Mouse (Mus musculus) cerebellum, adult 8-10 months (tissue): ENCODE data around the gene Kif17.

Source experiments
- DNase-seq: peaks from one replicate; pipeline ENCODE4 v3.0.0; 2022

Kif17 gene

GRCm38 (mm10) chr4:138250088-138250960, at the start of gene Kif17, which contains the start of gene Sh2d5:
Gene Kif17, plus strand, starts transcription at chr4:138250435.
Gene Sh2d5, plus strand, starts transcription at chr4:138250403.
- DNase-seq: peak; percentile 94

GRCm38 (mm10) chr4:138200769-138201168, 49.5 kb upstream of the Kif17 start:
- no peak for DNase-seq

- no peak for DNase-seq
These were observed 48.5 kb upstream of the Kif17 start for GRCm38 (mm10) chr4:138201696-138202095.

GRCm38 (mm10) chr4:138210116-138210515, 40.1 kb upstream of the Kif17 start:
- DNase-seq: no peak

- DNase-seq: no peak
These were observed 36.4 kb upstream of the Kif17 start for GRCm38 (mm10) chr4:138213861-138214260.

GRCm38 (mm10) chr4:138215671-138216199, 34.5 kb upstream of the Kif17 start:
- no peak for DNase-seq

- peak; percentile 80 for DNase-seq
These were observed 33.9 kb upstream of the Kif17 start, which contains the start of gene Hp1bp3 for GRCm38 (mm10) chr4:138216200-138216890. Gene Hp1bp3, plus strand, starts transcription at chr4:138216296.

- peak; percentile 98 for DNase-seq
These were observed 33.3 kb upstream of the Kif17 start for GRCm38 (mm10) chr4:138216891-138217392.

- DNase-seq: no peak
These were observed 32.8 kb upstream of the Kif17 start for GRCm38 (mm10) chr4:138217441-138217840.

- DNase-seq: no peak
These were observed 32.1 kb upstream of the Kif17 start for GRCm38 (mm10) chr4:138217951-138218685.

- DNase-seq: no peak
These were observed 30.9 kb upstream of the Kif17 start for GRCm38 (mm10) chr4:138219331-138219730.

GRCm38 (mm10) chr4:138220761-138221160, 29.5 kb upstream of the Kif17 start:
- no peak for DNase-seq

GRCm38 (mm10) chr4:138221406-138221805, 28.8 kb upstream of the Kif17 start:
- no peak for DNase-seq

- no peak for DNase-seq
These were observed 27.8 kb upstream of the Kif17 start for GRCm38 (mm10) chr4:138222396-138222795.

GRCm38 (mm10) chr4:138223623-138224022, 26.6 kb upstream of the Kif17 start:
- no peak for DNase-seq

- no peak for DNase-seq
These were observed 3.2 kb upstream of the Kif17 start for GRCm38 (mm10) chr4:138246756-138247665.

- no peak for DNase-seq
These were observed 1.6 kb downstream of the Kif17 start for GRCm38 (mm10) chr4:138251819-138252218.

GRCm38 (mm10) chr4:138252231-138252630, 2.0 kb downstream of the Kif17 start:
- no peak for DNase-seq

- DNase-seq: no peak
These were observed 7.0 kb downstream of the Kif17 start for GRCm38 (mm10) chr4:138257116-138257687.

- no peak for DNase-seq
These were observed 8.4 kb downstream of the Kif17 start for GRCm38 (mm10) chr4:138258663-138259062.

GRCm38 (mm10) chr4:138259482-138259881, 9.2 kb downstream of the Kif17 start:
- DNase-seq: no peak
